8 mouse cellular contexts compared by ENCODE assay signal in genomic region chr11:49713336-49714334, GRCm38 (mm10). TPM values are rescaled to one million over a fixed set of nuclear protein-coding genes. Genes with fewer than 3 reads are reported as not detected.
DNase-seq lines count a peak whose midpoint lies in the region; ATAC-seq and TF ChIP-seq lines count a peak whose summit lies in the region.

No protein-coding gene starts in this region.

- no peak for TF ChIP-seq EP300 in liver, embryonic 14.5 days (IDR thresholded peaks at IDR 0.05; ENCODE audit: low read depth)

- H3K4me2 ChIP-seq in forebrain, embryonic 16.5 days (ENCODE audit: low read length) = peak overlapping the region; percentile 80
- H3K4me2 ChIP-seq in liver, embryonic 14.5 days (ENCODE audit: low read depth) = peak overlapping the region; percentile 99
- peak overlapping the region; percentile 75 for H3K4me2 ChIP-seq in neural tube, embryonic 12.5 days (replicated peaks)

- peaks cover 32% of the 10 kb centered on the region for H3K4me1 ChIP-seq in forebrain, embryonic 16.5 days (replicated peaks; ENCODE audit: control insufficient read depth, insufficient read depth, low read length)
- peaks cover 21 to 24% of the 10 kb centered on the region in 2 experiments for H3K4me1 ChIP-seq in liver, embryonic 14.5 days (replicated peaks; ENCODE audit: control insufficient read depth in 2 of 2, insufficient read depth in 2 of 2, low read length in 1 of 2)
- H3K4me1 ChIP-seq in neural tube, embryonic 12.5 days = peaks cover 20% of the 10 kb centered on the region

- peak overlapping the region; percentile 36 for H3K9ac ChIP-seq in forebrain, embryonic 16.5 days (replicated peaks; ENCODE audit: low read depth, low read length)
- H3K9ac ChIP-seq in liver, embryonic 14.5 days (replicated peaks) = peak overlapping the region; percentile 99
- peak overlapping the region; percentile 44 for H3K9ac ChIP-seq in neural tube, embryonic 12.5 days

- peak overlapping the region; percentile 88 for H3K27ac ChIP-seq in gastrocnemius, adult 2 months
- H3K27ac ChIP-seq in forebrain, embryonic 16.5 days (ENCODE audit: low read length) = peak overlapping the region; percentile 77
- peak overlapping the region; percentile 88 for H3K27ac ChIP-seq in liver, embryonic 14.5 days
- H3K27ac ChIP-seq in neural tube, embryonic 12.5 days = no peak overlapping the region

- 28% methylated on average over 20 of the region's 20 CpGs for WGBS in forebrain, embryonic 16.5 days
- WGBS in liver, embryonic 14.5 days (ENCODE audit: insufficient replicate concordance) = 36% methylated on average over 20 of the region's 20 CpGs
- 39% methylated on average over 20 of the region's 20 CpGs for WGBS in neural tube, embryonic 12.5 days

- ATAC-seq in forebrain, embryonic 16.5 days = peak; percentile 4
- peak; percentile 66 for ATAC-seq in liver, embryonic 14.5 days (ENCODE audit: insufficient read depth)
- ATAC-seq in neural tube, embryonic 12.5 days (ENCODE audit: low FRiP score, low read depth) = peak; percentile 25
- no peak; the same call in 1 of the 2 replicates for ATAC-seq in frontal cortex, adult (ENCODE audit: low TSS enrichment)

- intact Hi-C loops in gastrocnemius, adult 2 months (cut with DNase I) = loop anchor here (5.0 kb wide), 2 partner anchors 61 to 134 kb away; partner anchors contain the start of gene Mapk9
- intact Hi-C loops in gastrocnemius, postnatal 36 days (cut with DNase I) = loop anchor here (5.0 kb wide), 1 partner anchor 61 kb away; no protein-coding TSS in a partner anchor

- no peaks in the 10 kb centered on the region for H3K9me3 ChIP-seq in forebrain, embryonic 16.5 days (ENCODE audit: control insufficient read depth, low read length)
- H3K9me3 ChIP-seq in liver, embryonic 14.5 days (ENCODE audit: control insufficient read depth, low read length) = no peaks in the 10 kb centered on the region
- H3K9me3 ChIP-seq in neural tube, embryonic 12.5 days = no peaks in the 10 kb centered on the region

- no peaks in the 10 kb centered on the region for H3K27me3 ChIP-seq in forebrain, embryonic 16.5 days (replicated peaks; ENCODE audit: control insufficient read depth, insufficient read depth, low read length)
- H3K27me3 ChIP-seq in liver, embryonic 14.5 days (ENCODE audit: control insufficient read depth, insufficient read depth, low read length) = no peaks in the 10 kb centered on the region
- H3K27me3 ChIP-seq in neural tube, embryonic 12.5 days (replicated peaks) = no peaks in the 10 kb centered on the region

- no peak for TF ChIP-seq CTCF in gastrocnemius, adult 2 months (IDR thresholded peaks at IDR 0.05)
- no peak for TF ChIP-seq CTCF in liver, embryonic 14.5 days (IDR thresholded peaks at IDR 0.05; ENCODE audit: low read depth)

- no peak for DNase-seq in gastrocnemius, adult 2 months
- no peak for DNase-seq in gastrocnemius, postnatal 36 days
- peak; percentile 17 to 37 for DNase-seq in cerebellum, adult 18-20 months
- DNase-seq in hindlimb bud, embryonic 11.5 days (ENCODE audit: extremely low spot score, low read depth, low spot score) = peak; percentile 46
- peak; percentile 46 to 58 (median 50) for DNase-seq in liver, embryonic 14.5 days (ENCODE audit: low read depth in 3 of 3, low spot score in 3 of 3)

- peak overlapping the region; percentile 97 for H3K4me3 ChIP-seq in gastrocnemius, adult 2 months
- H3K4me3 ChIP-seq in forebrain, embryonic 16.5 days (replicated peaks; ENCODE audit: low read length) = peak overlapping the region; percentile 95
- peak overlapping the region; percentile 35 to 97 for H3K4me3 ChIP-seq in liver, embryonic 14.5 days (ENCODE audit: insufficient read depth in 1 of 2, low read depth in 2 of 2, low read length in 2 of 2)
- peak overlapping the region; percentile 95 for H3K4me3 ChIP-seq in neural tube, embryonic 12.5 days

- no peaks in the 10 kb centered on the region for H3K36me3 ChIP-seq in forebrain, embryonic 16.5 days (ENCODE audit: control insufficient read depth, insufficient read depth)
- H3K36me3 ChIP-seq in liver, embryonic 14.5 days (replicated peaks; ENCODE audit: control insufficient read depth, insufficient read depth, low read depth) = no peaks in the 10 kb centered on the region; the same call in 1 of the 2 replicates
- H3K36me3 ChIP-seq in neural tube, embryonic 12.5 days = peaks cover under 1% of the 10 kb centered on the region

RNA-seq across cellular contexts. Expression of gene Cnot6, which starts 1.1 kb away (rescaled TPM):
- total RNA-seq in gastrocnemius, adult 2 months (2021) = 10 to 100 TPM in 1 of 2 experiments, 1 to 10 TPM in 1; 8.1 to 14.5 TPM
- total RNA-seq in gastrocnemius, postnatal 36 days (2021) = 10 to 100 TPM in 1 of 2 experiments, 1 to 10 TPM in 1; 9.7 to 10.5 TPM
- polyA plus RNA-seq in forebrain, embryonic 16.5 days (2015; fragmentation: Nextera tagmentation; extraction: Ambion mirVana) = 55.1 and 68.1 TPM in 2 replicates
- polyA plus RNA-seq in liver, embryonic 14.5 days (2012; rRNA removed) = 14.3 and 21.0 TPM in 2 replicates
- polyA plus RNA-seq in liver, embryonic 14.5 days (2014; fragmentation: Nextera tagmentation; extraction: Ambion mirVana) = 18.1 and 21.0 TPM in 2 replicates
- polyA plus RNA-seq in neural tube, embryonic 12.5 days (2016; fragmentation: Nextera tagmentation; extraction: Ambion mirVana) = 81.5 and 82.9 TPM in 2 replicates

RNA-seq across cellular contexts. Expression of gene Scgb3a1, which starts 50.2 kb away (rescaled TPM):
- total RNA-seq in gastrocnemius, adult 2 months (2021) = not detected
- not detected for total RNA-seq in gastrocnemius, postnatal 36 days (2021)
- polyA plus RNA-seq in forebrain, embryonic 16.5 days (2015; fragmentation: Nextera tagmentation; extraction: Ambion mirVana) = not detected in 2 replicates
- polyA plus RNA-seq in liver, embryonic 14.5 days (2012; rRNA removed) = not detected in 2 replicates
- not detected in 2 replicates for polyA plus RNA-seq in liver, embryonic 14.5 days (2014; fragmentation: Nextera tagmentation; extraction: Ambion mirVana)
- not detected in 2 replicates for polyA plus RNA-seq in neural tube, embryonic 12.5 days (2016; fragmentation: Nextera tagmentation; extraction: Ambion mirVana)

Comparison
In these comparisons a context has a peak if more than half of its experiments do, and no peak if none do; other contexts are left out.
1. DNase-seq: peak in cerebellum, adult 18-20 months (2 of 2), hindlimb bud, embryonic 11.5 days (single experiment) and liver, embryonic 14.5 days (3 of 3); none in gastrocnemius, adult 2 months (single experiment) and gastrocnemius, postnatal 36 days (0 of 2).
2. H3K9ac ChIP-seq: peak in every context shown above with its lines; median percentile 99 in liver, embryonic 14.5 days; 44 in neural tube, embryonic 12.5 days; 36 in forebrain, embryonic 16.5 days.
3. Peak in every context shown above with its lines, with median percentiles within 50 percentile points of each other: H3K4me3 ChIP-seq and H3K4me2 ChIP-seq.